Mouse (Mus musculus): ENCODE data around the gene Clcf1. TPM values are rescaled to one million over a fixed set of nuclear protein-coding genes. Genes with fewer than 3 reads are reported as not detected.
A peak's percentile ranks its signal among the peaks of the same experiment; 100 is the strongest.
"Not testable (repeated sequence)": the region's sequence is repeated elsewhere in the genome, so short reads cannot be mapped to it uniquely, and the experiment has no call there.

The Clcf1 gene
- total RNA-seq, 1 experiment from 2014 or later: 10.2 TPM

DNA sequence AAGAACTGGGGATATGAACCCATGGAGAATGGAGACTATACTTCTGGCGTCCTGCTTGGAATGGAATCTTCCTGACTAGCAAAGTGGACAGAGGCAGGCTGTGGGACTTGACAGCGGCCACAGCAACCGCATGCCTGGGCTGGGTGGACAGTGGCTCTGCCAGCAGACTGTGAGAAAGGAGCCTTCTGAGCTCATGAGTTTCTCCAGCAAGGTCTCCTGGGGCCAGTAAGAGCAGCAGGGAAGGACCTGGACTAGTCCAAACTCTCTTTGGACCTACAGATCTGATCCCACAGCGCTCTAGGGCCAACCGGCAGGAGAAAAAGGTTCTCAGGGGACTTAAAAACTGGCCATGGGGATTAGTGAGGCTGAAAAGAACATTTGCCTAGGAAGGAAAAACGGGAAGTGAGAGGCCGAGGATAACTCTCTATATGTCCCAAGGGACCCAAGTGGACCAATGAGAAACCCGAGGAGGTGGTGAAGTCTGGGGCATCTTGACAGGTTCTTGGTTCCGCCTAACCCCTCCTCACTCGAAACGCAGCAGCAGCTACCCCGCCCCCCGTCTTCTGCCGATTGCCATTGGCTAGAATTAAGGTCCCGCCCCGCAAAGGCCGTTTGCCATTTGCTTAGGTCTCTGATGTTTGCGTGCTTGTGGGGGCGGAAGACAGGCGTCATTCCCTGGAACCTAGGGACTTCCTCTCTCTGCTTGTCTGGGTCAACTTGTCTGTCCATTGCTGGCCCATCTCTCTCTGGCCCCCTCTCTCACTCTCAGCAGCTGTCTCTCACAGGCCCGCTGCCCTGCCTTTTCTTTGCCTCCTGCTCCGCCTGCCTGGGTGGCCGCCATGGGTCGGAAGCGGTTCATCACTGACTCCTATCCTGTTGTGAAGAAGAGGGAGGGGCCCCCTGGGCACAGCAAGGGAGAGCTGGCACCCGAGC is 17.5 kb downstream of the Clcf1 start, which contains the start of gene Pold4:
Gene Pold4, plus strand, starts transcription at position 647 of the 933 bp plus-strand sequence.
- peak; percentile 76 for ATAC-seq (replicated peaks; ENCODE audit: insufficient number of reproducible peaks, low FRiP score, low TSS enrichment, poor library complexity, severe bottlenecking)

DNA sequence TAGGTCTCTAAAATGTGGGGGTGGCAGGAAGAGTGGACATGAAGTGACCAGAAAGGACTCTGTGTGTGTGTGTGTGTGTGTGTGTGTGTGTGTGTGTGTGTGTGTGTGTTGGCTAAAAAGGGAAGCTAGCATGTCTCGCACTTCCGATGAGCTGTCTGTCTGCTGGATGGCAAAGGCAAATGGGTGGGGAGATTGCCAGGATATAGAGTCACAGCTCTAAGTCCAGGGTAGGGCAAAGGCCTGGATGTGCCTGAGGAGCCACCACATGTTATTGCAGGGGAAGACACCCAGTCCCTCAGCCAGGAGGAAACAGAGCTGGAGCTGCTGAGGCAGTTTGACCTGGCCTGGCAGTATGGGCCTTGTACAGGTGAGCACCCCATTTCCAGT is 18.1 kb downstream of the Clcf1 start:
- ATAC-seq (replicated peaks; ENCODE audit: insufficient number of reproducible peaks, low FRiP score, low TSS enrichment, poor library complexity, severe bottlenecking): peak; percentile 26

DNA sequence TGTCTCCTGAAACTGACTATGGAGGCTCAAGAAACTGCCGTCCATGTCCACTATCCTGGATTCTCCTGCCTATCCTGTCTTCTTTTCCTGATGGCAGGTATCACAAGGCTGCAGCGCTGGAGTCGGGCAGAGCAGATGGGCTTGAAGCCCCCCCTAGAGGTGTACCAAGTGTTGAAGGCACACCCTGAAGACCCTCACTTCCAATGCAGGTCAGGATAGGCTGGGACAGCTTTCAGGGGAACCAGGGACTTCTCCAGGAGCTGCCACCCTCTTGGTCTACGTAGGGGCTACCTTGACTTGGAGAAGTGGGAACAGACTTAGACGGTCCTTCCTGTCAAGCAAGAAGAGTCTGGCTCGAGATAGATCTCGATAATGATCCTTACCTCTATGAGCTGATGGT is 18.6 kb downstream of the Clcf1 start:
- ATAC-seq (replicated peaks; ENCODE audit: insufficient number of reproducible peaks, low FRiP score, low TSS enrichment, poor library complexity, severe bottlenecking): no peak

DNA sequence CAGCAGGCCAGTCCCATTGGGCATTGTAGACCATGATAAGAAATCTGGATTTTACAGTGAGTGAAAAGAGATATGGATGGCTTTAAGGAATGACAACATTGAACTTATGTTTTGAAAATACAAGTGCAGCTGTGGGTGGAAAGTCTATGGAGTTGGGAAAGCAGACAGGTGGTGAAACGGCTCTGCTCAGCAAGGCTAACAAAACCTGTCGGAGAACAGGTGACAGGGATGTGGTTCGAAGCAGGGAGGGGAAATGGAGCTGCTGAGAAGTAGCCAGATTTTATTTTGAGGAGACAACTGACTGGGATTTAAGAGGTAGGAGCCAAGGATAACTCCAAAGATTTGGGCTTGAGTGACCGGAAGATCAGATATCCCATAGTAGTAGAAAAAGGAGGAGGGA is 20.5 kb downstream of the Clcf1 start:
- no peak for ATAC-seq (replicated peaks; ENCODE audit: insufficient number of reproducible peaks, low FRiP score, low TSS enrichment, poor library complexity, severe bottlenecking)

DNA sequence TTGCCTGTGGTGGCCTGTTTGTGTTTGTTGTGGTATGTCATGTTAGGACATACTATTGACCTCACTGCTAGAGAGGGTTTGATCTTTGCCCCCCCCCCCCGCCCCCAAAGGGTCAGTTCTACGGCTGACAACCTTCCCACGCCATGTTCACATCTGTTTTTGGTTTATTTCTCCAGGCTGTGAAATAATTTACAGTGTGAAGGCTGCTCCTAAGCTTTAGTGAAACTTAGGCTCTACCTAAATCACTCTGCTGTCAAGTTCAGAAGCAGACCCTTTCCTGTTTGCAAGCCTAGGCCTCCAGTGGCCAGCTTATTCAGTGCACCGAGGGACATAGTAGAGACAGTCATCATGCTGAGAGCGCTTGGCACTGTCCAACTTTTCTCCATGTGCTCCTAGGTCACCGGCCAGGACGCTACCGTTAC is 26.2 kb downstream of the Clcf1 start:
- ATAC-seq (replicated peaks; ENCODE audit: insufficient number of reproducible peaks, low FRiP score, low TSS enrichment, poor library complexity, severe bottlenecking): no peak

DNA sequence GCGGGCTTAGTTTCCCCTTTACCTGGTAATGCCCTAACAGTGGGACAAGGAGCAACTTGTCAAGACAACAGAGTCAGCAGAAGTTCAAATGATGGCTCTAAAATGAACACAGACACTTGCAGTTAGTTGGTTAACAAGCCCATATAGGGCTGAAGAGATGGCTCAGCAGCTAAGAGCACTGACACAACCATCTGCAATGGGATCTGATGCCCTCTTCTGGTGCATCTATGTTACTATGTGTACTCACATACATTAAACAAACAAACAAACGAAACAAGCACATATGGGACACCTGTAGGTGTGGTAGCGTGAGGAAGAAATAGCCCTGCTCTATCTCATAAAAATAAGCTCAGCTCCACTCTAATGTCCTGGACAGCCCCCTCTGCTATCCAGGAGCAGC is 28.4 kb downstream of the Clcf1 start:
- ATAC-seq (replicated peaks; ENCODE audit: insufficient number of reproducible peaks, low FRiP score, low TSS enrichment, poor library complexity, severe bottlenecking): no peak

DNA sequence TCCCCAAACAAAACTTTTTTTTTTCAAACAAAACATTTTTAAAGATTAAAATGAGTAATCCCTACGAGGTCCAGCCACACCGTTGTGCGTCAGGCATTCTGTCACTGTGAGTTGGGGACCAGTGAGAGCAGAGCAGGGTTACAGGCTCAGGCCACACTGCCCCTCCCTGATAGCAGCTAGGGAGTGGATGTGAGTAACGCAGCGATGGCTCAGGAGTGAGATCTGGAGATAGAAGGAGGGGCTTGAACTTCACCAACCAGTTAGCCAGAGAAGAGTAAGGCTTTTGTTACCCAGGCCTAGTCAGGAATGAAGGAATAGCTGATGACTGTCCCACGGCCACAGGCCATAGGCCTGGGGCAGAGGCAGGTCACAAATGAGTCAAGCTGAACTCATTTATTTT is 30.7 kb downstream of the Clcf1 start:
- ATAC-seq (replicated peaks; ENCODE audit: insufficient number of reproducible peaks, low FRiP score, low TSS enrichment, poor library complexity, severe bottlenecking): no peak

DNA sequence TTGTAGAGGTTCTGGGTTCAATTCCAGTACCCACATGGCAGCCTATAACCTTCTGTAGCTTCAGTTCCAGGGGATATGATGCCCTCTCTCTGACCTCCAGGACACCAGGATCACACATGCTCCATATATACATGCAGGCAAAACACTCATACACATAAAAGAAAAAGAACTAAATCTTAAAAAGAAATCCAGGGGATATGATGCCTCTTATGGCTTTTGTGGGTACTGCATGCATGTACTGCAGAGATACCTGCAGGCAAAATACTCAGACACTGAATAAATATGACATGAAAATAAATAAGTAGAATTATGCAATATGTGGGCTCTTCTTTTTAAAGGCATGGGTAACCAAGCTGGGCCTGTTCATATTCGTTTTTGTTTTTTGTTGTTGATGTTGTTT is 33.0 kb downstream of the Clcf1 start:
- no peak for ATAC-seq (replicated peaks; ENCODE audit: insufficient number of reproducible peaks, low FRiP score, low TSS enrichment, poor library complexity, severe bottlenecking)

DNA sequence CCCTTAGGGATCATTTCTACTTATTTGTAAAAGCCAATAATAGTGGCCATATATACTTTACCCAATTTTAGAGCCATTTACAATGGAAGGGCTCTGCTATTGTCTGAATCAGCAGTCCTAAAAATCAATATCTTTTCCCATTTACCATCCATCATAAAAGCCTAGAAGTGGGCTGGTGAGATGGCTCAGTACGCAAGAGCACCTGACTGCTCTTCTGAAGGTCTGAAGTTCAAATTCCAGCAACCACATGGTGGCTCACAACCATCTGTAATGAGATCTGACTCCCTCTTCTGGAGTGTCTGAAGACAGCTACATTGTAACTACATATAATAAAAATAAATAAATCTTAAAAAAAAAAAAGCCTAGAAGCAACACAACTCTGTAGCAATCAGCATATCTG is 34.6 kb downstream of the Clcf1 start:
- ATAC-seq (replicated peaks; ENCODE audit: insufficient number of reproducible peaks, low FRiP score, low TSS enrichment, poor library complexity, severe bottlenecking): not testable (repeated sequence)

DNA sequence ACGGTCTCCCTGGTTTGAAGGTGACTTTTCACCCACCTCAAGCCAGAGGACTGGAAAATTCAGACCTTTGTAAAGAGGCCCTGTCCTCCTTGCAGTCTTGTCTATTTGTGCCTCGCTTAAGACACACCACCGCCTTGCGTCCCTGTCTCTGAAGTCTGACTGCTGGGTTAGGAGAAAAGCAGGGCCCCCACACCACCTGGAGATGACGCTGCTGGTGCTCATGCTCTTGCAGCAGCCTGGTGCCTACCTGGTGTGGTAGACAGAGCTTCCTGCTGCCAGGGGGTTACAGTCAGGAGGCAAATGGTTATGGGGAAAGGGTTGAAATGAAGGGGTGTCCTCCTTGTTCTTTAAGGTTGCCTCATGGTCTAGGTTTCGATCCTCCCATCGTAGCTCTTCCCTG is 40.2 kb downstream of the Clcf1 start:
- ATAC-seq (replicated peaks; ENCODE audit: insufficient number of reproducible peaks, low FRiP score, low TSS enrichment, poor library complexity, severe bottlenecking): no peak

DNA sequence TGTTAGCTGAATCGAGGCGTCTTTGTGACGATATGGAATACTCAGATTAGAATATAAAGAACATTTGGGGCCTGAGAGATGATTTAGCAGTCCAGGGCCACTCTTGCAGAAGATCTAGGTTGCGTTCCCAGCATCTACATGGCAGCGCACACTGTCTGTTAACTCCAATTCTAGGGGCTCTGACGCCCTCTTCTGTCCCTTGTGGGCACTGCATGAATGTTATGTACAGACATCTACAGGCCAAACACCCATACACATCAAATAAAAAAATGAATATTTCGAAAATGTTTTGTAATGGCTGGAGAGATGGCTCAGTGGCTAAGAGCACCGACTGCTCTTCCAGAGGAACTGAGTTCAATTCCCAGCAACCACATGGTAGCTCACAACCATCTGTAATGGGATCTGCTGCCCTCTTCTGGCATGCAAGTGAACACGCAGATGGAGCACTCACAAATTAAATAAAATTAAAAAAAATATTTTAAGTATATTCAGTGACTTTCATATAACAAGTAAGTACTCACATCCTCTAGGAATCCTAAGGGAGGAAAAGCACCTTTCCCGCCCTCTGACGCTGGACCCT is 41.6 kb downstream of the Clcf1 start:
- no peak for ATAC-seq (replicated peaks; ENCODE audit: insufficient number of reproducible peaks, low FRiP score, low TSS enrichment, poor library complexity, severe bottlenecking)

DNA sequence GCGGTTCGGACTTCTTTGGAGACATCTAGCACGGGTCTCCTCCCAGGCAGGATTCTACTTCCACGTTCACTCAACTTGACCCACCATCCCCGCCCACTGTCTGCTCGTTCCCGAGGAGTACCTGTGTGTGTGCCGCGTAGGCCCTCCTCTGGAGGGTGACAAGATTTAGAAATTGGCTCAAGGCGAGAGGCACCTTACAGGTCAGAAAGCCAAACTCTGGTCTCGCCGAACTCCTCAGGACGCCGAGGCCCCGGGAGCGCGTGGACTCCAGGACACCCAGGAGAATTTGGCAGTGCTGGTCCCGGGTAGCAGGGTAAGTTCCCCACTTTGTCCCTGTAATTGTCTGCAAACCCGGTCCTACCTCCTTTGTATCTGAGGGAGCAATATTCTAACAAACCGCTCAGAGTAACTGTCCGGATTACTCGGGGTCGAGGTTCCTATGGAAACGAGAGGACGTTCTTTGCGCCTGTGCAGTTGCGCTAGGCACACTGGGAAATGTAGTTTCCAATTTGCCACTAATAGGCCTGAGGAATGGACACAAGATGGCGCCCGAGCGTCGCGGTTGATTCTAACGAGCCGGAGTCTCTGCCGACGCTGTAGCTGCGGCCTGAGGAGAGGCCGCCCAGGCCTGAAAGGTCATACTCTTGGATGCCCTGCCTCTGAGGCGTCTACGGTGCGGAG is 43.3 kb downstream of the Clcf1 start:
- peak; percentile 96 for ATAC-seq (replicated peaks; ENCODE audit: insufficient number of reproducible peaks, low FRiP score, low TSS enrichment, poor library complexity, severe bottlenecking)

DNA sequence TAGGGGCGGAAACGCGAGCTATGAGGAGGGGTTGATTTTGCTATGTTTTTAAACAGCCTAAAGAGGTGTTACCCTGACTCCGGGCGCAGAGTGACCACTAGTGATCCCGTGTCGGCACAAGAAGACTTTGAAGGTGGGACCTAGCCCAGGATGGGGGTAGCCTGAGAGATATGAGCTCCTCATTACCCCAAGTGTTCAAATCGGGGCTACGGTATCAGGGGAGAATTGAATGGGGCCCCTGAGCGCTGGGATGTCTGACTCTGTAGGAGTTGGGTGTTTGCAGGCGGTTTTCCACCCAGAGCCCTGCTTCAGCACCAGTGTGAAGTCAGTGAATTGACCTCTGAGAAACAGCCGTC is 43.8 kb downstream of the Clcf1 start:
- no peak for ATAC-seq (replicated peaks; ENCODE audit: insufficient number of reproducible peaks, low FRiP score, low TSS enrichment, poor library complexity, severe bottlenecking)

DNA sequence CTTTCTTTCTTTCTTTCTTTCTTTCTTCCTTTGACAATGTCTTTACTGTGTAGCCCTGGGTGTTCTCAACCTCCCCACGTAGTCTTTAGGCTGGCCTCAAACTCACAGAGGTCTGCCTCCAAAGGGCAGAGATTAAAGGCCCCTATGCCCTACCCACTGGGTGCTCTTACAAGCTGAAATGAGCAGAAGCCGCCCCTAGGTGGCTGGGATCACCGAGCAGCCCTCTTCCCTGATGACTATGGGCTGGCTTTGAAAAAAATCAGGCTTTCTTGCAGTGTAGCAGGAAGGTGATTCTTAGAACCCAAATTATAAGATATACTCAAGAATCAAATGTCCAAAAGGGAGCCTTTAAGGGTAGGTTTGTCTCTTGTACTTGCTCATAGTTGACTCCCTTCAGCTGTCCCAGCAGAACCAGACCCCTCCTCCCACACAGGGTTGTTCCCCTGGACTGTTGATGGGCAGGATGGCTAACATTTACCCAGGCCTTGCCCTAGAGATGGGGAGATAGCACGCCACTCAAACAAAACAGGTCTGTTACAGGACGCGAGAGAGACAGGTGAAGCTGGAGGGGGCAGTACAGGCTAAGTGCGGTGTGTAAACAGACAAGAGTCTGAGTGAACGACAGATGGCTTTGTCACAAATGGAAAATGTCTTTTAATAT is 47.1 kb downstream of the Clcf1 start:
- ATAC-seq (replicated peaks; ENCODE audit: insufficient number of reproducible peaks, low FRiP score, low TSS enrichment, poor library complexity, severe bottlenecking): no peak

DNA sequence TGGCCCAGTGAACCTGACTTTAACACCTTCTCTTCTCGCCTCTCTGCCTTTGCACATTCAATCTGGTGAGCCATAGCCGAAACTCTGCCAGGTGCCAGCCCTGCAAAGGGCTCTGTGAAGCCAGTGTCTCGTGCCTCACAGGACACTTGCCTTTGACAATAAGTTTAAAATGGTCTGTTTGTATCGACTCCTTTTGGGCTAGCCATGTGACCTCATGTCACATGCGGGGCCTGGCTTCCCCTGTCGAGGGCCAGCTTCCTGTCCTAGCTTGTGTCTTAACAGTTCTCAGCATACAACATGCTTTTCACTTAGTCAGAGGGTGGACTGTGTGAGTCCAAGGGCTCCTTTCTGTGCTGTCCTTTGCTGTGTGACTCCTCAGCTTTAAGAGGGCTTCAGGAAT is 48.7 kb downstream of the Clcf1 start:
- no peak for ATAC-seq (replicated peaks; ENCODE audit: insufficient number of reproducible peaks, low FRiP score, low TSS enrichment, poor library complexity, severe bottlenecking)

DNA sequence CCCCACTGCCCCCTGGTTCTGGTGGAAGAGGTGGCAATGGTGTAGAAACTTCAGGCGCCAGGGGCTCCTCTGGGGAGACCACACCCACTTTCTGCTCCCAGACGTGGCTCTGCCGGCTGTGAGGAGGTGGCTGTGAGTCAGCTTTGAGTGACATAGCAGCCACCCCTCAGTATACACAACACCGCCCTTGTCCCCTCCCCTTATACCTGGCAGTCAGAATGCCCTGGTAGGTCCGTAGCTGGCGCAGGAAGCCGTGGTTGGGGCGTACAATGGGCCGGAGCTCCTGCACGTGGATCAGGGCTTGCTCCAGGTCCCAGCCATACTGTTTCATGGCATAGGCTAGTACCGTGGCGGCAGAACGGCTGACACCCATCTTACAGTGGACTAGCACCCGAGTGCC is 49.7 kb downstream of the Clcf1 start:
- no peak for ATAC-seq (replicated peaks; ENCODE audit: insufficient number of reproducible peaks, low FRiP score, low TSS enrichment, poor library complexity, severe bottlenecking)

DNA sequence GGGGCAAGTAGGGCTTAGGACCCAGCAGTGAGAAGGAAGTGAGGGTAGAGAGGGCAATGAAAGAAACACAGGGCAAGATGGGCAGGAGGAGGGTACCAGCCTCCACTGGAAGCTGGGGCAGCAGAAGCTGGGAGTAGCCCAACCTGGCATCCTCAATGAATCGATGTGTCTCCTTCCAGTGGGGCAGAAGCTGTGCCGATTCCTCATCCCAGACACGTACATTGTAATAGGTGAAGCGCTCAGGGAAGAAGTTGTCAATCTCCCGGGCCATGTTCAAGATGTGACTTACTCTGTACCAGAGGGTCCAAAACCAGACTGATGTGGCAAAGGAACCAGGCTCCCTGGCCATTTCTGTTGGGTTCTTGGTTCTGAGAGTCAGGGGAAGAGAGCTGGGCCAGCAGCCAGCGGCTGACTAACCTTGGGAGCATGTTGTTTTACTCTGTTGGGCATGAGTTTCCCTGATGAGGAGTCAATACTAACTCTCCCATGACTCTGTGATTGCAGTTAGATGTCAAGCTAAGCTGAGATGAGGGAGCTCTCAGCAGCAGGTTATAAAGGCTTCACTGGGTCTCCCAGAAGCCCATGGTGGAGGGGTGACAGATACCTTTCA is 50.2 kb downstream of the Clcf1 start:
- ATAC-seq (replicated peaks; ENCODE audit: insufficient number of reproducible peaks, low FRiP score, low TSS enrichment, poor library complexity, severe bottlenecking): no peak

DNA sequence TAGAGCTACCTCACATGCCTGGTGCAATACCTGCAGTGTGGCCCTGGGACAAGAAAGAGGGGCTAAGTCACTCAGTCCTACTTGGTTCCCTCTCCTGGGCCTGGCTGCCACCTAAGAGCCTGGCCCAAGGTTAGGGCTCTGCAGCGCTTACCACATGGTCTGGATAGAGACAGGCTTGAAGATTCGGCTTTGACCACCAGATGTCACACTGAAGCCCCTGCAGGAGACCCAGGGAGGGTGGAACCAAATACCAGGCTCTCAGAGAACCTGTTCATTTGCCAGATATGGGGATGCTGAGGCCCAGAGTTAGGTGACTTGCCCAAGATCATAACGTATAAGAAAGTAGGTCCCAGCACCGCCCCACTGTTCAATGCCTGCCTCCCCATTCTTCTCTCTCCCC is 51.9 kb downstream of the Clcf1 start:
- ATAC-seq (replicated peaks; ENCODE audit: insufficient number of reproducible peaks, low FRiP score, low TSS enrichment, poor library complexity, severe bottlenecking): no peak

Measured in monocyte, adult 5-6 weeks (primary cell).